Mouse (Mus musculus) right cerebral cortex, postnatal 4 days (tissue): ENCODE measurements at regions not wholly inside any gene's neighbourhood (a gene's known extent, or its start where the extent isn't known, plus 50 kb on each side); places are given as distances from the start of the nearest gene placed in this dataset.

Experiments used
- DNase-seq: peaks from one replicate; pipeline ENCODE4 v3.0.0-alpha.2; 2022

GRCm38 (mm10) chr15:51586146-51586545 lies 2298.6 kb upstream of the Gm7489 start:
- DNase-seq: no peak

- DNase-seq: peak; percentile 27
Measured at GRCm38 (mm10) chr15:51591406-51592068, 2293.2 kb upstream of the Gm7489 start.

GRCm38 (mm10) chr15:51592069-51592435 lies 2292.7 kb upstream of the Gm7489 start:
- peak; percentile 19 for DNase-seq

- DNase-seq: no peak
Measured at GRCm38 (mm10) chr15:51592511-51593498, 2291.9 kb upstream of the Gm7489 start.

- DNase-seq: no peak
Measured at GRCm38 (mm10) chr15:51594060-51594459, 2290.6 kb upstream of the Gm7489 start.

GRCm38 (mm10) chr15:51595655-51596054 lies 2289.1 kb upstream of the Gm7489 start:
- no peak for DNase-seq

- DNase-seq: no peak
Measured at GRCm38 (mm10) chr15:51597841-51598240, 2286.9 kb upstream of the Gm7489 start.

GRCm38 (mm10) chr15:51601128-51601855 lies 2283.4 kb upstream of the Gm7489 start:
- no peak for DNase-seq

GRCm38 (mm10) chr15:51621455-51621854 lies 2263.3 kb upstream of the Gm7489 start:
- no peak for DNase-seq

- no peak for DNase-seq
Measured at GRCm38 (mm10) chr15:51627463-51627862, 2257.2 kb upstream of the Gm7489 start.

GRCm38 (mm10) chr15:51628518-51628917 lies 2256.2 kb upstream of the Gm7489 start:
- DNase-seq: no peak

- DNase-seq: no peak
Measured at GRCm38 (mm10) chr15:51631881-51632280, 2252.8 kb upstream of the Gm7489 start.

- DNase-seq: no peak
Measured at GRCm38 (mm10) chr15:51633068-51633467, 2251.6 kb upstream of the Gm7489 start.

- no peak for DNase-seq
Measured at GRCm38 (mm10) chr15:51634726-51635125, 2250.0 kb upstream of the Gm7489 start.

GRCm38 (mm10) chr15:51635129-51635920 lies 2249.4 kb upstream of the Gm7489 start:
- DNase-seq: peak; percentile 19

GRCm38 (mm10) chr15:51637570-51637969 lies 2247.1 kb upstream of the Gm7489 start:
- no peak for DNase-seq

GRCm38 (mm10) chr15:51643772-51644311 lies 2240.9 kb upstream of the Gm7489 start:
- DNase-seq: no peak

- no peak for DNase-seq
Measured at GRCm38 (mm10) chr15:51646304-51646703, 2238.4 kb upstream of the Gm7489 start.

GRCm38 (mm10) chr15:51652497-51652896 lies 2232.2 kb upstream of the Gm7489 start:
- DNase-seq: no peak

GRCm38 (mm10) chr15:51657621-51658020 lies 2227.1 kb upstream of the Gm7489 start:
- DNase-seq: no peak

GRCm38 (mm10) chr15:51668340-51668739 lies 2216.4 kb upstream of the Gm7489 start:
- no peak for DNase-seq
